Mouse (Mus musculus) midbrain, embryonic 14.5 days (tissue): ENCODE measurements around the gene Mdp1. TPM values are rescaled to one million over a fixed set of nuclear protein-coding genes. Genes with fewer than 3 reads are reported as not detected.

ENCODE experiments used
- ATAC-seq: fragments of 200-750 bp; cut with Nextera tagmentation; 2 replicates; pipeline ENCODE4 v1.8.0; 2017; ENCODE audit warnings: moderate number of reproducible peaks, moderate library complexity; ENCODE audit not compliant: low FRiP score, low TSS enrichment
- DNase-seq: peaks from one replicate; pipeline ENCODE4 v3.0.0-alpha.2; 2015
- H3K27ac ChIP-seq: fragments of 300-500 bp; sonication (generic); replicated peaks from 2 replicates; pipeline ENCODE4 v1.5.1; 2014; ENCODE audit warnings: mild to moderate bottlenecking, low read depth, low read length, moderate library complexity
- H3K27me3 ChIP-seq: fragments of 300-500 bp; sonication (generic); 2 replicates; pipeline ENCODE4 v1.6.1; 2014; ENCODE audit warnings: low read length, control low read depth, mixed read lengths; ENCODE audit not compliant: control insufficient read depth, insufficient read depth
- H3K36me3 ChIP-seq: fragments of 300-500 bp; sonication (generic); 2 replicates; pipeline ENCODE4 v1.6.1; 2014; ENCODE audit warnings: low read length, control low read depth; ENCODE audit not compliant: control insufficient read depth, insufficient read depth
- H3K4me1 ChIP-seq: fragments of 300-500 bp; sonication (generic); 2 replicates; pipeline ENCODE4 v1.6.1; 2014; ENCODE audit warnings: mild to moderate bottlenecking, antibody characterized with exemption, low read length, control low read depth; ENCODE audit not compliant: control insufficient read depth, insufficient read depth
- H3K4me2 ChIP-seq: fragments of 300-500 bp; sonication (generic); 2 replicates; pipeline ENCODE4 v1.6.1; 2014; ENCODE audit warnings: mild to moderate bottlenecking, low read length, moderate library complexity
- H3K4me3 ChIP-seq: fragments of 300-500 bp; sonication (generic); replicated peaks from 2 replicates; pipeline ENCODE4 v1.5.1; 2014; ENCODE audit warnings: low read depth, low read length
- H3K9ac ChIP-seq: fragments of 300-500 bp; sonication (generic); replicated peaks from 2 replicates; pipeline ENCODE4 v1.6.1; 2014; ENCODE audit warnings: mild to moderate bottlenecking, low read length, moderate library complexity
- H3K9me3 ChIP-seq: fragments of 300-500 bp; sonication (generic); 2 replicates; pipeline ENCODE4 v1.6.1; 2016; ENCODE audit warnings: low read length, control low read depth, mixed read lengths; ENCODE audit not compliant: control insufficient read depth
- WGBS: fragments of 180-500 bp; shearing (Covaris S2); extraction: QIAGEN DNeasy Blood & Tissue Kit; methylation state at CpG from one replicate; pipeline ENCODE4 v1.1.7; 2014; 5-methylcytosine and 5-hydroxymethylcytosine counted together
- polyA plus RNA-seq: library from polyadenylated mRNA; unstranded; fragments of >200 nt; fragmentation: Nextera tagmentation; extraction: Ambion mirVana; gene quantifications from 2 replicates; pipeline ENCODE4 v1.2.1, GENCODE M21; 2014

Gene Mdp1
- polyA plus RNA-seq, 1 experiment from 2014 or later: 74.8 TPM

DNA sequence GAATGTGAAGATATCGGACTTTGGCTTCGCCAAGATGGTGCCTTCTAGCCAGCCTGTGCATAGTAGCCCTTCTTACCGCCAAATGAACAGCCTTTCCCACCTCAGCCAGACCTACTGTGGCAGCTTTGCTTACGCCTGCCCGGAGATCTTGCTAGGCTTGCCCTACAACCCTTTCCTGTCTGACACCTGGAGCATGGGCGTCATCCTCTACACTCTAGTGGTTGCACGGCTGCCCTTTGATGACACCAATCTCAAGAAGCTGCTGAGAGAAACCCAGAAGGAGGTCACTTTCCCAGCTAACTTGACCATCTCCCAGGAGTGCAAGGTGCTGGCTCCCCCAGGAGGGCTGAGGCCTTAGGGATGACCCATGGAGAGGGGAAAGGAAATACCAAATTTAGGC is 8.8 kb downstream of the Mdp1 start:
- DNase-seq: no peak
- Histone ChIP-seq H3K4me2 (no peak overlapping the region), H3K36me3 (no peaks in the 10 kb centered on the region), H3K4me3 (no peak overlapping the region), H3K27me3 (no peaks in the 10 kb centered on the region), H3K9ac (no peak overlapping the region), H3K27ac (no peak overlapping the region), H3K4me1 (no peaks in the 10 kb centered on the region), H3K9me3 (no peaks in the 10 kb centered on the region)
- WGBS: 94% methylated on average over 7 of the region's 7 CpGs
- no peak for ATAC-seq

DNA sequence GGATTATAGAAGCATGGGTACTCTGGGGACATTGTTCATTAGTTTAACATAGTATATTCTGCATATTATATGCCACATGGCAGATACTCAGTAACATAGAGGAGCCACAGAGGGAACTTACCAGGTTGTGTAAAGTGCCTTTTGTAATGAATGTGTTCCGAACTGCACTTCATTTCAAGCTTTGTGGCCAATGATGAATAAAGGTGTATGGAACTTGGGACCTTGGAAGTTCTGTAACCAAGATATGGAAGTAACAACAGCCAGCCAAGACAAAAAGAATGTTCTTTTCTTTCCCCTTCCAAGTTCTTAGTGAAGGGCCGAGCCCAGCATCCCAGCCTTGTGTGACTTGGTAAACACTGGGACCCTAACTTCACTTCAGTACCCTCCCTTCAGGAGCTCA is 10.4 kb downstream of the Mdp1 start, which contains the start of gene Tssk4:
Gene Tssk4, plus strand, starts transcription at position 301 of the 400 bp plus-strand sequence.
- H3K36me3 ChIP-seq: 0 out of 2 replicates have a peak, but pooled peaks cover 3% of the 10 kb centered on the region
- ATAC-seq: no peak
- no peak within 1 kb of the TSS for H3K9ac ChIP-seq
- 93% methylated on average over 2 of the region's 2 CpGs for WGBS
- H3K27ac ChIP-seq: no peak within 1 kb of the TSS
- no peaks in the 10 kb centered on the region for H3K27me3 ChIP-seq
- H3K4me2 ChIP-seq: no peak within 1 kb of the TSS
- DNase-seq: no peak
- H3K4me1 ChIP-seq: no peaks in the 10 kb centered on the region
- no peak within 1 kb of the TSS for H3K4me3 ChIP-seq
- no peaks in the 10 kb centered on the region for H3K9me3 ChIP-seq

DNA sequence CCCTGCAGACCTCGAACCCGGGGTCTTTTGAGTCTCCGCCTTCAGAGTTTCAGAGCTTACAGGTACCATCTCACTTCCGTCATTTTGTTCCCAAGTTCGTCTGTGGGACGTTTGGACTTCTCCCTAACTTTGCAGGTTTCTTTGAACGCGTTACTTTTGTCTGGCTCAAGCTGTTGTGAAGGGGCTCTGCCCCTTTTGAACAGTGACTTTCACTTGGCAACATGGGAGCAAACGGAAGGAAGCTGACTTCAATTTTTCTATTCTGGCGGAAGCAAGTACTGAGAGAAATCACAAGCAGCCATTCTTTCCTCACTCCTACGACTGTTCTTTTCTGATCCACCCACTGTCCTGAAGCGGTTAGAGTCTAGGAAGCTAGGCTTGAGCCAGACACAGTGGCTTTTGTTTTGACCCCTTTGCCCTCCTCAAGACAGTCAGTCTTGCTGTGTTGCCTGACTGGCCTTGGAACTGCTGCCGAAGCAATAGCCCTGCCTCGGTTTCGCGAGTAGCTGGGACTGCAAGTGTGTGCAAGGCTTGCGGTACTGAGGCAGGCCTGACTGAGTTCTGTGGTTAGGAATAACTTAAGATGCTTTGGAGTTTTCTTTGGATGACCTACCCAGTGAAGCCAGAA is 15.9 kb downstream of the Mdp1 start:
- Histone ChIP-seq H3K4me2 (peak overlapping the region; percentile 86), H3K27me3 (no peaks in the 10 kb centered on the region), H3K9ac (peak overlapping the region; percentile 94; the same call in 1 of the 2 replicates), H3K4me1 (peaks cover 11% of the 10 kb centered on the region), H3K36me3 (peaks cover 24% of the 10 kb centered on the region), H3K27ac (no peak overlapping the region), H3K4me3 (peak overlapping the region; percentile 98), H3K9me3 (no peaks in the 10 kb centered on the region)
- no peak for ATAC-seq
- no peak for DNase-seq
- WGBS: 30% methylated on average over 17 of the region's 17 CpGs

DNA sequence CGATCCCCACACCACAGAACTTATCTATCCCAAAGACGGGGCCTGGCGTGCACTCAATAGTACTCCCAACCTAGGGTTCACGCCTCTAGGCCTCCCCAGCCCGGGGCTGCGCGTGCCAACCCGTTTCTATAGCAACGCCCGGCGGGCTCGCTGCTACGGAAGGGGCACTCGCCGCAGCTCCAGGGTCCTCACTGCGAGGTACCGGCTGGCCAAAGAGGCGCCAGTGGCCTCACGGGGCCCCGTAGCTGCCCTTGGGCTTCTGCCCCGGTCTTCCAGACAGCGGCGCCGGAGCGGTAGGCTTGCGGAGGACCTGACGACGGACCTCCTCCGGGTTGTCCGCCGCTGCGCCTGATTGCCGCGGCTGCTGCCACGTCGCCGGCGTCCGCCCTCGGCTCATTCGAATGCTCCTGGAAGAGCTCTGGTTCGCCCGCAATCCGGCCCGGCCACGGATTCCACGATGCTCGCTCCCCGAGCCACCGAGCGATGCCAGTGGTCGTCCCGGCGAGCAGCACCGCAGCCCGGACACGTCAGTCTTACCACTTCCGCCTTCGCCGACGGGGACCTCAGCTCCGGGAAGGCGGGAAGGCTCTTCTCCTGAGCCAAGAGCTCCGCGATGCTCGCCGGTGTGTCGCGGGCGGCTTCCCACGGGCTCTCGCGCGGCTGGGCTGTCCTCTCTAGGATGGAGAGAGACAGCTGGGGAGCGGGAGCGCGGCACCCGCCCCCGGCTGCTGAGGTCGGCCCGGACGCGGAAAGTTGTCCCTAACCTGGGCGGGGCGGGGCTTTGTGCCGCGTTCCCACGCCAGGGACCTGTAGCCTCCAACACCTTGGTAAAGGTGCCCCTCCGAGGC is 17.0 kb downstream of the Mdp1 start, which contains the start of gene Tm9sf1:
Gene Tm9sf1, minus strand, starts transcription at position 747 of the 848 bp plus-strand sequence.
- WGBS: under 1% methylated on average over 89 of the region's 89 CpGs
- Histone ChIP-seq H3K36me3 (peaks cover 31% of the 10 kb centered on the region), H3K4me3 (peak within 1 kb of the TSS; percentile 98), H3K4me1 (peaks cover 11% of the 10 kb centered on the region), H3K27me3 (no peaks in the 10 kb centered on the region), H3K9ac (peak within 1 kb of the TSS; percentile 94), H3K9me3 (no peaks in the 10 kb centered on the region), H3K27ac (peak within 1 kb of the TSS; percentile 97), H3K4me2 (peak within 1 kb of the TSS; percentile 86)
- peak; percentile 88 for ATAC-seq
- DNase-seq: peak; percentile 88

DNA sequence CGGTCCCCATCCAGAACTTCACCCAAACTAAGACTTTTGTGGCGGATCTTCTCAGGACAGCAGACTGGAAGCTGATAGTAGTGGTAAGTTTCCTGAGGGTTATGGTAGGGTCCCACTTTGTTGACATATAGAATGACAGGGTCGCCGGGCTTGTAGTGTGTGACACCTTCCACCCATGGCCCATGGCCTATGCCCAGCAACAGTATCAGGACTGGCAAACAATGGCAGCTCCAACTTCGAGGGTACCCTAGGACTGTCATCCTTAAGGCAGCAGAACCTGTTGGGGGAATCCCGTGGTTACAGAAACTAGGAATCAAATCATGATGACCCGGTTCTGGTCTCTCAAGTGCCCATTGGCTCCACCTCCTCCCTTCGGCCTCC is 17.6 kb downstream of the Mdp1 start:
- H3K4me2 ChIP-seq: peak overlapping the region; percentile 86
- peak overlapping the region; percentile 94 for H3K9ac ChIP-seq
- H3K27me3 ChIP-seq: no peaks in the 10 kb centered on the region
- DNase-seq (no peak), ATAC-seq (peak; percentile 38; the same call in 1 of the 2 replicates)
- peak overlapping the region; percentile 98 for H3K4me3 ChIP-seq
- WGBS: 26% methylated on average over 8 of the region's 8 CpGs
- no peaks in the 10 kb centered on the region for H3K9me3 ChIP-seq
- peaks cover 11% of the 10 kb centered on the region for H3K4me1 ChIP-seq
- H3K36me3 ChIP-seq: peaks cover 37% of the 10 kb centered on the region
- H3K27ac ChIP-seq: peak overlapping the region; percentile 97

DNA sequence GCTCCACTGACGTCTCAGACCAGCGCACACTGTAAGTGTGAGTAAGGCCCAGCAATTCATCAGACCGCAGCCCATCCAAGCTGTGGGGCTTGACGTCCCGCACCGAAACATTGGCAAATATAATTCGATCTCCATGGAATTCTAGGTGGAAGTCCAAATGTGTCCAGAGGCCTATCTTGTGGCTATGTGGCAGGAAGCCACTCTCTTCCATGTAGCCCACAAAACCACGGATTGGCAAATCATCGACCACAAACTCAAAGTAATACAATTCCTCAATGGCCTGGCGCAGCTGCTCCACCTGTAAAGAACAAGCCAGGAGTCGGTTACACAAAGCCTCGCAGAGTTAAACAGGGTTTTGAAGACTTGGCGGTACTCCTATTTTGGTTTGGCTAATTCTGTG is 19.0 kb downstream of the Mdp1 start:
- Histone ChIP-seq H3K36me3 (peaks cover 48% of the 10 kb centered on the region), H3K9ac (no peak overlapping the region), H3K27me3 (no peaks in the 10 kb centered on the region), H3K4me2 (no peak overlapping the region), H3K27ac (no peak overlapping the region), H3K9me3 (no peaks in the 10 kb centered on the region), H3K4me3 (no peak overlapping the region), H3K4me1 (peaks cover 11% of the 10 kb centered on the region)
- no peak for DNase-seq
- 97% methylated on average over 13 of the region's 13 CpGs for WGBS
- no peak for ATAC-seq

DNA sequence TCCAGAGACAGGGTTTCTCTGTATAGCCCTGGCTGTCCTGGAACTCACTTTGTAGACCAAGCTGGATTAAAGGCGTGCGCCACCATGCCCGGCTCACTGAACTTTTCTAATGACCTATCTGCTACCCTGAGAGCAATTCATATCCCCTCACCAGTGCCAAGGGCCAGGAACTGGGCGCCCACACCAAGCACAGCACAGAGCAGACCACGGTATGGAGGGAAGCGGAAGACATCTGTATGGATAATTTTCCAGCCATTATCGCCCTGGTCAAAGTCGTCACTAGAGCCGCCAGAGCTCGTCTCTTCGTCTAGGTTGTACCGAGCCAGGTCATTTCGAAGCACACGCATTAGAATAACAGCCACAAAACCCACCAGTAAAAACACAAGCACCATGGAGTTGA is 19.5 kb downstream of the Mdp1 start:
- no peaks in the 10 kb centered on the region for H3K27me3 ChIP-seq
- H3K4me2 ChIP-seq: no peak overlapping the region
- H3K9ac ChIP-seq: no peak overlapping the region
- no peak for ATAC-seq
- H3K36me3 ChIP-seq: peaks cover 48% of the 10 kb centered on the region
- WGBS: 98% methylated on average over 14 of the region's 14 CpGs
- H3K4me3 ChIP-seq: no peak overlapping the region
- DNase-seq: no peak
- H3K9me3 ChIP-seq: no peaks in the 10 kb centered on the region
- H3K27ac ChIP-seq: no peak overlapping the region
- H3K4me1 ChIP-seq: peaks cover 11% of the 10 kb centered on the region

DNA sequence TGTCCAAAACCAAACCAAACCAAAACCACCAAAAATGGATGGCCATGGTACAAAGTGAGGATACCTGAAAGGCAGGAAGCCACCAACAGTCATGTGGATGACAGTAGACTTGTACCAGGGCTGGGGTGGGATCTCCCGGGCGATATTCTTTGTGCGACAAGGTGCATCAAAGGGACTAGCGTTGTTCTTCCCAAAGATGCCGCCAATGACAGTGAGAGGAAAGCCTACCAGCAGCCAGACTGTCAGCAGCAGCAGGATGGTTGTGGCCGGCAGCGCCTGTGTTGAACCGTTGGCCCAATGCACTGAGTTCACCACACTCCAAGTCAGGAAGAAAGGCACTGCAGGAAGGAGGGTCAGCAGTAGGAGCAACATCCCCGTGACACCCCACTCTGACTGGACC is 22.5 kb downstream of the Mdp1 start, which contains the start of gene Gm49378:
Gene Gm49378, minus strand, starts transcription at position 101 of the 400 bp plus-strand sequence.
- ATAC-seq (no peak), DNase-seq (no peak)
- H3K4me1 ChIP-seq: peaks cover 13% of the 10 kb centered on the region
- no peak within 1 kb of the TSS for H3K9ac ChIP-seq
- H3K4me2 ChIP-seq: no peak within 1 kb of the TSS
- H3K27ac ChIP-seq: no peak within 1 kb of the TSS
- H3K4me3 ChIP-seq: no peak within 1 kb of the TSS
- 95% methylated on average over 9 of the region's 9 CpGs for WGBS
- no peaks in the 10 kb centered on the region for H3K9me3 ChIP-seq
- H3K36me3 ChIP-seq: peaks cover 61% of the 10 kb centered on the region
- H3K27me3 ChIP-seq: no peaks in the 10 kb centered on the region
